Mouse (Mus musculus) cerebellum, postnatal 14 days (tissue): ENCODE results near the gene Msantd2.
A peak's percentile ranks its signal among the peaks of the same experiment; 100 is the strongest.

ENCODE experiments used
- DNase-seq, 2 experiments: peaks; one replicate each; pipeline ENCODE4 v3.0.0; 2021; ENCODE audit warnings: mixed read lengths in 2 of 2

The Msantd2 gene

DNA sequence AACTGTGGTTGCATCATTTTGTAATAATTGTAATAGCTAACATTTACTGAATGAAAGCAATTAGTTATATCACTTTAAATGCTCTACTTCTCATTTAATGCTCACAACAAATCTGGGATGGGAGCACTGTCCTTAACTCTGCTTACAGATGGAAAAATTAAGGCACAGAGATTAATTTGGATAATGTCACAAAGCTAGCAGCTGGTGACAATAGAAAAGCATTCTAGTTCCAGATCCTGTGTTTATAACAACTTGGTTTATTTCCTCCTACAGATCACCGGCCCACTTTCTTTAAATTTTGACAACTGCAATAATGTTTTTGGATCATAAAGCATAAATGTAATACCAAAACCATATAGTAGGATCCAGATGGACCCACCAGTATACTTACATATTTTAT is 16.9 kb downstream of the Msantd2 start:
- no peak for DNase-seq

DNA sequence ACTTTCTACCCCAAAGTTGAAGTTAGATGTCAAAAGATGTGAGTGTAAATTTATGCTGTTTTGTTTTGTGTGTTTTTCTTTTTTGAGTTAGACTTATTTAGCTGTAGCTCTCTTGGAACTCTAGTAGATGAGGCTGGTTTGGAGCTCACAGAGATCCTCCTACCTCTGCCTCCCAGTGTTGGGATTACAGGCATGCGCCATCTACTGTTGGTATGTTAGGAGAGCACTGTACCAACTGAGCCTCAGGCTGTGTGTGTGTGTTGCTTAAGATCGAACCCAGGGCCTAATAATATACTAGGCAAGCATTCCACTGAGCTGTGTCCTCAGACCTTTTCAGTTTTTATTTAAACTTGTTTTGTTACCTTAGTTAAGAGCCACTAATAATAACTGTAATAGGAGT is 23.0 kb downstream of the Msantd2 start:
- no peak for DNase-seq

DNA sequence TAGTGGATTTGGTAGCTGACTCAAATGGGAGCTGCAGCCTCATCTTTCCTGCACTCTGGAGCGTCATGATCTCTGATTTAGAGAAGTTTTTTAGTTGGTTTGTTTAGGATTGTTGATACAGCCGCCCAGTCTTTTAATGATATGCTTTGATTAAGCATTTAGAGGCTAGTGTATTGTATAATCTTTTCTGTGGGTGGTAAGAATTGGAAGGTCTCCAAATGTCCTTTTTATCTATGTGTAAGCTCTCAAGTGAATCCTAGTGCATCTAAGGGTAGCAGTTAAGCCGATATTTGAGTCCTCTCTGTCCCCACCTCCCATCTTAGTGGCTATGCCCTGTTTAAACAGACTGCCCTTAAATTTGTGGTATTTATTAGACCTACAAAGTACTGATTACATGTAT is 25.3 kb downstream of the Msantd2 start:
- DNase-seq, result no peak

DNA sequence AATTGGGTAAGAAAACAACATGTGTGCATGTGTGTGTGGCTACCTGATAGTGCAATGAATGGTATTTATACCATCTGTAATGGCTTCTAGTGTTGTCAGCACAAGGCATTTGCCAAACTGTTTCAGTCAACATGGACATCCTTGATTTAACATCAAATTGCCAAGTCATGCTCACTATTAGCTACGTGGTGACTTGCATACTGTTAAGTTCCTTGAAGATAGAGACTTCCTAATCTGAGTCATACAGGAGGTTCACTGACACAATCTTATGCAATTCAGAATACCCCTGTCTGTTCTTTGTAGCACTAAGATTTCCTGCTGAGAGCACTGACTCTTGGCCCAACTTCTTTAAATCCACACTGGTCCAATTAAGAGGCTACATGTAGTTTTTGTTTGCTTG is 28.3 kb downstream of the Msantd2 start:
- DNase-seq, result peak in 1 of 2 experiments; percentile 10

DNA sequence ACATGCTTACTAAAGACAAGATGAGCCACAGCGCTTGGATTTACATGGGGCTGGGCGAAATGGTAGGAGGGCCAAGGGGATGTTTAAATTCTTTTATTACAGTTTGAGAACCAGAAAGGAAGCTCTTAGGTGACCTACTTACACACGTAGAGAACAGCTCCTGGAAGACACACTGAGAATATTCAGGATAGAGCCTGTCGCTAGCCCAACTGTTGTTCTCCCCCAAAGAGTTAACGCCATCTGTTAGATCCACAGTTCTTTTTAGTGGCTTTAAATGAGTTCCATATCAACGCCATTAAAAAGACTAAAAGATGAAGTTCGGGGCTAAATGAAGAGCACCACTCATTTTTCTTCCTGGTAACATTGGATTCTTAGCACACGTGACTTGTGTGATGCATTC is 29.9 kb downstream of the Msantd2 start:
- peak in 1 of 2 experiments; percentile 53 for DNase-seq

DNA sequence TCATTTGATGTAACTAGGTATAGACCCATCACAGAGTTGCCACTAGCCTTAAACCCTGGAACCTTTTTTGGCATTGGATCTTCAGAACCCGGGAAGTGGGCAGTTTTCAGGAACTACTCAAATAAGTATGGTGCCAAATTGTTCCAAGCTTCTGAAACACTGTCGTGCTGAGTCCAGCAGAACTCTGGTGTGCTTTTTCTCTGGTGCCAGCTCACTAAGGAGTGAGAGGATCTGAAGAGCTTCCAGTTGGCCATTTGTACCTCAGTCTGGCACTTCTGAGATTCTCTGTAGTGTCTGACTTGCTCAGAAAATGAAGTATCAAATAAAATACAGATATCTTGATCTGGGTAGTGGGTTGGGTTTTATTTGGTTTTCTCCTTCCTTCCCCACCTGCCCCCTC is 30.9 kb downstream of the Msantd2 start:
- peak in 1 of 2 experiments; percentile 41 for DNase-seq

DNA sequence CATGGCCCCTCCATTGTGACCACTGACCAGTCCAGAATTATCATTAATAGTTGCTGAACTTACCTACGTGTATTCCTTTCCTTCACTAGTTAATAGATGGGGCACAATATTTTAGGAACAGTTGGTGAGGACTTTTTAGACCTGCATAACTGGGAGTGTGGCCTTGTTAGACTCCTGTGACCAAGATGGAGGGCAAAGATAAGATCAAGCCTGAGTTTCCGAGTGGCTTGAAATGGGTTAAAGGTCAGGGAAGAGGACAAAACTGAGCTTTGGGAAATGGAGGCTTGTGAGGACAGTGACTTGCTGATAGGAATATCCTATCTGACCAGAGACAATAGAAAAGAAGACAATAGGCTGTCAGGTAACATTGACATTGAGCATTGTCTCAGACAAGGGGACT is 36.3 kb downstream of the Msantd2 start:
- no peak for DNase-seq

DNA sequence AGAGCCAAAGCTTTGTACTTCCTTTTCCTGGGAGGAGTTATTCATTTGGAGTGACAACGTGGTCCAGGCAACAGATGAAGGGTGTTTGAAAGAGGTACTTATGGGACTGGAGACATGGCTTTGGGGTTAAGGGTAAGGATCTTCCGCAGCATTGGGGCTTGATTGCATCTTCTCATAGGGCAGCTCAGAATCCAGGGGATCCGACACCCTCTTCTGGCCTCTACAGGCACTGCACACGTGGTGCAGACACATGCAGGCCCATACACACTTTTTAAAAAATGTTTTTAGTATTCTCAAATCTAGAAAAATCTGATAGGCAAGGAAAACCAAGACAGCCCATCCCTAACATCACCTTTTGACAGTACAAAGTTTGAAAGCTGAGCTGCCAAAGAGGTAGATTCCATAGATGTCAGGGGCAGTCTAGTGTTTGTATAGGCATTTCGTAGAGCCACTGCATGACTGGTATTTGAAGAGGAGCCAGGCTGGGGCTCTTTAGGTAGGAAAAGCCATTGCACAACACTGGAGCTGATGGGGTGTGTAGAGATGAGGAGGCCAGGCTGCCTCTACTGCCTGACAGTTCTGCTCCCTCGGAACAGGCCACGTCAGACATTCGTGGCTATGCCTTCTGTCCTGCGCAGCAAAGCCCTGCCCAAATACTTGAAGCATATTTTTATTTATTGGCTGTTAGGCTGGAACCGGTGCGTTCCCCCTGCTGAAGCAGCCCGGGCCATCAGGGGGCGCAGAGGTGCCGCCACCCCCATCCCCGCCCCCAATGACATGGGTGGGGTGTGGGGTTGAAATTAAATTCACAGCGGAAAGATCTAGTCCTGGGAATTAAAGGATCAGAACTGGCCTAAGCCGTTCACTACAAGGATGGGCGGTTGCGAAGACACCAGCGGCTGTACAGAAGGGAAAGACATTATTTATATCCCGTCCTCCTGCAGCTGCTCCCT is 37.6 kb downstream of the Msantd2 start:
- DNase-seq, result peak in 1 of 2 experiments; percentile 5

DNA sequence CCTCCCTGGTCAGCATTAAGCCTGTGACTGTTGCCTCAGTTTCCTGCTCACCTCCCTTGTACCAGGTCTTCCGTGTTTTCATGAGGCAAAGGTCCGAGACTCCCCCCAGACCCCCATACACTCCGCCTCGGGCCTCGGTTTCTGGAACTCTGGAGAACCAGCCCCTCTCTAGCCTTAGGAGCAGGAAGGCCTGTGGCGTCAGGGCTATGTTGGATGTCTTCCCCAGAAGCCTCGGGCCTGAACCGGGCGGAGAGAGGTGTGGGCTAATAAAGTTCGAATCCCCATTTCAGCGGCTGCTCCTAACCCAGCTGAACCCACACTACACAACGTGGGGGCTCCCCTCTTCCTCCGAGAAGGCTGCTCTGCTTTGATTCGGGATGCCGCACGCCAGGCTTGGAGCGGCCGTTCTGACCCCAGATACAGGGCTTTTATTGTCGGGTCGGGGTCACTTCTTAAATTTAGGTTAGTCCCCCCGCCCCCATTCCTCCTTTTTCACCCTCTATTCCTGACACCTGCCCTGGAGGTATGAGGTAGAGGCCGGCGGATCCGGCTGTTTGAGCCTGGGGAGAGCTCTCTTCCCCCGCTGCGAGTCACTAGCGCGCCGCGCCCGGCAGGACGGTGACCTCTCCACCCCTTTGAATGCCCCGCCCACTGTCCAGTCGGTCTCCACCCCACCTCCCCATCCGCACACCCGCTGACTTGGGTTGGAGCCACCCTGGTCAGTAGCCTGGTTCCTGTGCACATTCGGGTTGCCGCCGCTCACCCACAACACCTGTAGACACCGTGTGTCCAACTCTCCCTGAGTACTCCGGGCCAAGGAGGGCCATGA is 38.5 kb downstream of the Msantd2 start, which contains the start of gene Esam:
TSS of gene Esam (plus strand) at position 683 of the 829 bp plus-strand sequence.
- peak; percentile 28 to 43 for DNase-seq

DNA sequence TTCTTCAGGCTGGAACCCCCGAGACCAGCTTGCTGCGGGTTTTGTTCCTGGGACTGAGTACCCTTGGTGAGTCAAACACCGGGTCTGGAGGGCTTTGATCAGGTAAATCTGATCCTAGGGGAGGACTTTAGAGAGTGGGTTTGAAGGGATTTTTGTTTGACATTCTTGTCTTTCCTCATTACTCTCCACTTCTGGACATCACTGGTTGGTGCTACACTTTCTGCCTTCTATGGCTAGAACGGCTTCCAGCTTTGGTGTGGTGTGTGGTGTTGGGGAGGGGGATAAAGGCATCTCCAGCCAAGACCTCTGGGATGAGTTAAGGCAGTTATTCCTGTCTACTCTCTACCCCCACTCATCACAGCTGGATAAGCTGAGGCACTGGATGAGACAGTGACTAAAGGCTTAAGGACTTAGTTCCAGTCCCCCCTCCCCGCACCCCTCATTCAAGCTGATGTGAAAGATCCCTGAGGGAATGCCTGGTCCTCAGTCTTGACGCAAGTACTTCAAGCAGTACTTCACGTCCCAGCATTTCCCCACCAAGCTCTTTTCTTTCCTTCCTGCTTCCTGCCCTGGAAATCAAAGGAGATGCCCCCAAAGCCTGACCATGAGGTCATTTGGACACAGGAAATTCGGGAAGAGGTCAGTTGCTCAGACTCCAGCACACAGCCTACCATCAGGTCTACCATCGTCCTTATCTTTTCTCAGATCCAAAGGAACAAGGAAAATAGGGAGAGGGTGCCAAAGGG is 39.3 kb downstream of the Msantd2 start:
- DNase-seq, result no peak

DNA sequence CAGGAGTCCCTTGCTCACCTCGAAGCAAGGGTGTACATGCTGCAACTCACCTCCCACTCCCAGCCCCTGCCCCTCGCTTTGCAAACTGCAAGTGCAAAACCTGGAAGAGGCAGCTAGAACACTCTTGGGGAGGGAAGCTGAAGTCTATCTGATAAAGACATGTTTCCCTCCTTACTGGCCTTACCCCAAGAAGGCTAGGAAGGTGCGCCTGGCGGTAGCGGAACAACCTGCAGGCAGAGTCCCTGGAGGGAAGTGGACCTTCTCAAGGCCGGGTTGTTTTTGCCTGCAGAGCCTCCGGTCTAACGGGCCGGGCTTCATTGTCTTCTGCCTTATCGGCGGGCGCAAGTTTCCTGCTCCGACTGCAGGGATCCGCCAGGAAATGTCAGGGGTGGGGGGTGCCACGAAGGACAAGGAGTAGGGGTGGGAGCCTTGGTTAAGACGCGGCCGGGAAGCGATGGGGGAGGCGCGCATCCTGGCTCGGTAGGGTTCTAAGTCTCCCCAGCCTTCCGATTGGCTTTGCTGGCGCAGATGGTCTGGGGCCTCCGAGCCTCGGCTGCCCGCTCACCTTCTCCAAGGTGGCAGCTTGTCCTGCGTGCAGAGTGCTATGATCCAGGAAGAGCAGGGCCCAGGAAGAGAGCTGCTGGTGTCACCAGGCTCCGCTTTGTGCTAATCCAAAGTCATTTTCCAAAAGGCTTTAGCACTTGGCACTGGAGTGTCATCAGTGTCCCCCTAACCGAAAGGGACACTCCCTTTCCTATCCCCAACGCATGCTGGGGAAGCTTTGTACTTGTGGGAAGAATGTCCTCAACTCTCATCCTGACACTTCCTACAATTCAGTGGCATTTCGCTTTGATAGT is 41.1 kb downstream of the Msantd2 start:
- DNase-seq, result peak; percentile 66 to 73

DNA sequence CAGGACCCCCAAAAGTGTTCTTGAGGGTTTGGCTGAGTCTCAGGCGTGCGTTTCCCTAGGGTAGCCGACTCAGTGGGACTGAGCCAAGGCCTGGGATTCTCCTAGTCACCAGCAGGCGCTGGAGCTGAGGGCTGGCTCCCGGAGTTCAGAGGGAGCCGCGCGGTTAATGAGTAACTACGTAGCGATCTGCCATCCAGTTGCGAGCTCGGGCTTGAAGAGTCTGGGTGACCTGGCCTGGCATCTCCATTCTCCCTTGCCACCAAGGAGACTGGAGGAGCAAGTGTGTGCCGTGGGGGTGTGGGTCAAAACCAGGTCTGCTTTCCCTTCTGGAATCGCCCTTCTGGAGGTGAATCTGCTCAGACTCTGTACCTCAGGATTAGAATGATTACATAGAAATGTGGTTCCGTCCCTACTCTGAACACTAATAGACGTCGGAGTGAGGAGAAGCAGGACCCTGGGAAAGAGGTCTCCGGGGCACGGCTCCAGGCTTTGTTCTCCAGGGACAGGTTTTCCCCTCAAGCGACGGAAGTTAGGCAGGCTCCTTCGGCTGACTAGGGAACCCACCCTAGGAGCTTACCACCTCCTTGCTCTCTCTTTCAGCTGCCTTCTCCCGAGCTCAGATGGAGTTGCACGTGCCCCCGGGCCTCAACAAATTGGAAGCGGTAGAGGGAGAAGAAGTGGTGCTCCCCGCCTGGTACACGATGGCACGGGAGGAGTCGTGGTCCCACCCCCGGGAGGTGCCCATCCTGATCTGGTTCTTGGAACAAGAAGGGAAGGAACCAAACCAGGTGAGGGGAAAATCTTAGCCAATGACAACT is 42.0 kb downstream of the Msantd2 start:
- peak; percentile 49 to 56 for DNase-seq

DNA sequence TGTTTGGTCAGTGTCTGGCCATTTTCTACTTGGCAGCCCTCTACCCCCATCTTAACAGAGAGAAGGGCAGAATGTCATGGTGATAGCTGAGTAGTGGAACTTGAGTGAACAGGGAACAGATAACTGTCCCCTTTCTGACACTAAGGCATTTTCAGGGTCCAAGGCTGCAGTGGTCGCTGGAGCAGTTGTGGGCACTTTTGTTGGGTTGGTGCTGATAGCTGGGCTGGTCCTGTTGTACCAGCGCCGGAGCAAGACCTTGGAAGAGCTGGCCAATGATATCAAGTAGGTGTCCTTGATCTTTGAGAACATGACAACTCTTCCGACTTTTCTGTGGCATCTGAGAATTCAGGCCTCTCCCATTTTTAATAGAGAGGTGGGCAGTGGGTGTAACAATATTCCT is 47.7 kb downstream of the Msantd2 start:
- DNase-seq, result no peak

DNA sequence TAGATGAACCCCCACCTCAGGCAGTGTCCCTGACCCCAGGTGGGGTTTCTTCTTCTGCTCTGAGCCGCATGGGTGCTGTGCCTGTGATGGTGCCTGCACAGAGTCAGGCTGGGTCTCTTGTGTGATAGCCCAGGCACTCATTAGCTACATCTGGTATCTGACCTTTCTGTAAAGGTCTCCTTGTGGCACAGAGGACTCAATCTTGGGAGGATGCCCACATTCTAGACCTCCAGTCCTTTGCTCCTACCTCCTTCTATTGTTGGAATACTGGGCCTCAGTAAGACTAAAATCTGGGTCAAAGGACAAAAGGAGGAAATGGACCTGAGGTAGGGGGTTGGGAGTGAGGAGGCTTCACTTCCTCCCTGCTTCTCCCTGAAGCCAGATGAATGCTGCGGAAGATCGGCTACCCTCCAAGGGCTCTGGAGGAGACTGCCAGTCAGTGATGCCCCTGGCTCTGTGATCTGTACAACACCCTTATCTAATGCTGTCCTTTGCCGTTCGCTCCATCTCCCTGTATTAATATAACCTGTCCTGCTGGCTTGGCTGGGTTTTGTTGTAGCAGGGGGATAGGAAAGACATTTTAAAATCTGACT is 48.6 kb downstream of the Msantd2 start:
- no peak for DNase-seq

DNA sequence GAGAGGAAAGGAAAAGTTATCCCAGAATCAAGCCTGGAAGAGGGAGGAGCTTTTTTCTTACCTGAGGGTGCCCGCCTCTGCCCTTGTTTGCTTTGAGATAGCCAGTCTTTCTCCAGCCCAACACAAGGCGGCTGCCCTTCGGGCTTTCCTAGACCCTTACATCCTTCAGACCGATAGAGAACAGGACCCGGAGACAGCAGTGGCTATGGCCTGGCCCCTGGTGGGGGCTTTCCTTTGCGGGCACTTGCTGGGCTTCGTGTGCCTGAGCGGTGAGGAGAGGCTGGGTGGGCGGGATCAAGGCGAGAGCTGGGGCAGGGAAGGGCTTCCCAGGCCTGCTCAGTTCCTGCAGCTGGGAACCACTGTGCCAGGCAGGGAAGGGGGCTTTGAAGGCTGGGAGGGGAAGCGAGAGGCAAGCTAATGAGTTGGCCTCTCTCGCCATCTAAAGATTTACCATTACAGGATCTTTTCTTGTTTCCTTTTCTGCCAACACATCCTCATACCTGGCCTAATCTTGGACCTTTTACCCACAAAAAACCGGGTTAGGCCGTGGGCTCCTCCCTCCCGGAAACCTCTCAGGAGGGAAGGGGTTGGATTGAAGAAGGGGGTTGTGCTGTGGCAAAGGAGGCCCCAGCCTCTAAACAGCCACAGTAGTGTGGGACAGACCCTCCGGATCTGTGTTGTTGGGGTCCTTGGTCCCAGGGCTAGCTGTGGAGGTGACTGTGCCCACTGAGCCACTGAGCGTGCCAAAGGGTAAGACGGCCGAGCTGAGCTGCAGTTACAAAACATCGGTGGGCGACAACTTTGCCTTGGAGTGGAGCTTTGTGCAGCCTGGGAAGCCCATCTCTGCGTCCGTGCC is 50.3 kb downstream of the Msantd2 start, which contains the start of gene Vsig2:
TSS of gene Vsig2 (plus strand) at position 86 of the 856 bp plus-strand sequence.
- DNase-seq, result no peak

DNA sequence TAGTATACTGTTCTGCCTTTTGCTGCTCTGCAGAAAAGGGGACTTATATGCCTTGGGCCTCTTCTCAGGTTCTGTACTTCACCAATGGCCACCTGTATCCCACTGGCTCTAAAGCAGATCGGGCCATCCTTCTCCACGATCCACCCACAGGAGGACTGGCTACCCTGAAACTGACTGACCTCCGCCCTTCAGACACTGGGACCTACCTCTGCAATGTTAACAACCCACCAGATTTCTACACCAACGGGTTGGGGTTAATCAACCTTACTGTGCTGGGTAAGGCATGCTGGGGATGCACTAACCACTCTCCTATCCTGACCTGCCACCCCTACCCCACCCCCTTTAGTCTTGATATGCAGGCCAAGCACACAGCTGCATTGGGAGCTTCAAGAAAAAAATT is 51.1 kb downstream of the Msantd2 start:
- no peak for DNase-seq

DNA sequence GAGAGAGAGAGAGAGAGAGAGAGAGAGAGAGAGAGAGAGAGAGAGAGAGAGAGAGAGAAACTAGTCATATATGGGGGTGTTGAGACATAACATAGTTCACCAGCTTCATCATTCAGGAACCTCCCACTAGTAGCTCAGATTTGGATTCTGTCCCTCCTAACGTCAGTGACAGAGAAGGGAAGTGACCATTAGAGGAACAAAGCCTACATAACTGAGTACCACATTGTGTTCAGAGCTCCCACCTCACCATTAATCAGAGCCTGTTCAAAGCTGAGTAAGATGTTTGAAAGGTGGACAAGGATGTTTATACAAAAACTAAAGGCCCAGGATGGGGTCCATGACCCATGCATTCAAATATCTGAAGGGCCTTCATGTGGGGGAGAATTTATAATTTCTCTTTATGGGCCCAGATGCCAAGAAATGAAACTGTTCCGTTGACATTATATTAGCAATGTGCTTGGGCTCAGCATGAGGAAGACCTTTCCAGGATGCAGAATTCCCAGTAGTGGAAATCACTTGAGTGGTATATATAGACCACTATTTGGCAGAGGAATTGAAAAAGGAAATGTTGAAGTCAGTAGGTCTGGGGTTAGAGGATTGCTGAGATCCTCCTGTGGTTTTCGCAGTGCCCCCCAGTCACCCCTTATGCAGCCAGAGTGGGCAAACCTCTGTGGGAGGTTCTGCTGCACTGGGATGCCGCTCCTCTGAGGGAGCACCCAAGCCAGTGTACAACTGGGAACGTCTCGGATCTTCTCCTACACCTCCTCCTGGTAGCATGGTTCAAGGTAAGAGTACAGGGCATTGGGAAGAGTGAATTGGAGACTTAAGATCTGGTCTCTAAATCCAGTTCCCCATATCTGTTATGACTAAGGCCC is 51.8 kb downstream of the Msantd2 start:
- DNase-seq, result no peak
